Mouse (Mus musculus) G1E (cell line): ENCODE measurements around the gene Zfp72.

Experiments used
- CTCF ChIP-seq: IDR thresholded peaks from 2 replicates; pipeline ENCODE4 v1.5.1; 2012; ENCODE audit warnings: low read depth, low read length, inconsistent platforms, mixed read lengths
- GATA1 ChIP-seq: IDR thresholded peaks from 2 replicates; pipeline ENCODE4 v1.6.1; 2012; ENCODE audit warnings: borderline replicate concordance, low read length, inconsistent platforms, mixed read lengths
- GATA2 ChIP-seq: IDR thresholded peaks from 2 replicates; pipeline ENCODE4 v1.6.1; 2012; ENCODE audit warnings: low read depth, low read length, inconsistent platforms, borderline replicate concordance
- POLR2AphosphoS5 ChIP-seq: IDR thresholded peaks from 2 replicates; pipeline ENCODE4 v1.6.1; 2012; ENCODE audit warnings: low read depth, low read length, inconsistent platforms; ENCODE audit not compliant: insufficient replicate concordance
- TAL1 ChIP-seq: conservative IDR thresholded peaks from 2 replicates; pipeline ENCODE4 v1.6.1; 2012; ENCODE audit warnings: low read depth, low read length, inconsistent platforms, mixed read lengths

GRCm38 (mm10) chr13:74341036-74341435 is 49.6 kb downstream of the Zfp72 start:
- TF ChIP-seq CTCF (no peak), GATA1 (no peak), TAL1 (no peak), POLR2AphosphoS5 (no peak), GATA2 (no peak)
